Mouse (Mus musculus): ENCODE data around the gene Supt7l. TPM values are rescaled to one million over a fixed set of nuclear protein-coding genes. Genes with fewer than 3 reads are reported as not detected.

Supt7l gene
- polyA plus RNA-seq, 1 experiment from 2014 or later, result 18.0 TPM

GRCm38 (mm10) chr5:31480536-31480935, 47.1 kb downstream of the Supt7l start:
- peaks cover 77% of the 10 kb centered on the region for H3K36me3 ChIP-seq (ENCODE audit: control insufficient read depth, insufficient read depth, low read length)

GRCm38 (mm10) chr5:31470334-31470733, 57.3 kb downstream of the Supt7l start:
- no peak overlapping the region for H3K9ac ChIP-seq (replicated peaks; ENCODE audit: low read length)
- peaks cover 92% of the 10 kb centered on the region for H3K36me3 ChIP-seq (ENCODE audit: control insufficient read depth, insufficient read depth, low read length)
- DNase-seq (peak; percentile 60), ATAC-seq (ENCODE audit: low FRiP score, low TSS enrichment) (no peak)
- WGBS, result 83% methylated on average over 7 of the region's 7 CpGs
- no peaks in the 10 kb centered on the region for H3K27me3 ChIP-seq (ENCODE audit: control insufficient read depth, insufficient read depth, low read length)
- H3K27ac ChIP-seq (replicated peaks; ENCODE audit: low read depth, low read length), result no peak overlapping the region
- H3K4me3 ChIP-seq (replicated peaks; ENCODE audit: low read depth, low read length), result no peak overlapping the region
- H3K4me1 ChIP-seq (ENCODE audit: control insufficient read depth, insufficient read depth, low read length), result no peaks in the 10 kb centered on the region
- H3K9me3 ChIP-seq (ENCODE audit: control insufficient read depth, low read length), result no peaks in the 10 kb centered on the region
- no peak overlapping the region for H3K4me2 ChIP-seq (ENCODE audit: low read length)

More at GRCm38 (mm10) chr5:31480536-31480935, 47.1 kb downstream of the Supt7l start:
- no peak overlapping the region for H3K4me3 ChIP-seq (replicated peaks; ENCODE audit: low read depth, low read length)
- DNase-seq (no peak), ATAC-seq (ENCODE audit: low FRiP score, low TSS enrichment) (no peak)
- no peaks in the 10 kb centered on the region for H3K4me1 ChIP-seq (ENCODE audit: control insufficient read depth, insufficient read depth, low read length)
- no peaks in the 10 kb centered on the region for H3K9me3 ChIP-seq (ENCODE audit: control insufficient read depth, low read length)
- no peak overlapping the region for H3K4me2 ChIP-seq (ENCODE audit: low read length)
- H3K27ac ChIP-seq (replicated peaks; ENCODE audit: low read depth, low read length), result no peak overlapping the region
- H3K9ac ChIP-seq (replicated peaks; ENCODE audit: low read length), result no peak overlapping the region
- 94% methylated on average over 4 of the region's 4 CpGs for WGBS
- no peaks in the 10 kb centered on the region for H3K27me3 ChIP-seq (ENCODE audit: control insufficient read depth, insufficient read depth, low read length)

- no peak for DNase-seq
- Histone ChIP-seq H3K36me3 (ENCODE audit: control insufficient read depth, insufficient read depth, low read length) (peaks cover 92% of the 10 kb centered on the region), H3K4me1 (ENCODE audit: control insufficient read depth, insufficient read depth, low read length) (no peaks in the 10 kb centered on the region), H3K4me2 (ENCODE audit: low read length) (no peak overlapping the region), H3K9me3 (ENCODE audit: control insufficient read depth, low read length) (no peaks in the 10 kb centered on the region), H3K9ac (replicated peaks; ENCODE audit: low read length) (no peak overlapping the region), H3K4me3 (replicated peaks; ENCODE audit: low read depth, low read length) (no peak overlapping the region), H3K27ac (replicated peaks; ENCODE audit: low read depth, low read length) (no peak overlapping the region), H3K27me3 (ENCODE audit: control insufficient read depth, insufficient read depth, low read length) (no peaks in the 10 kb centered on the region)
- ATAC-seq (ENCODE audit: low FRiP score, low TSS enrichment), result no peak
- 90% methylated on average over 6 of the region's 6 CpGs for WGBS
Observed at GRCm38 (mm10) chr5:31469711-31470110, 57.9 kb downstream of the Supt7l start.

GRCm38 (mm10) chr5:31467798-31468197, 59.8 kb downstream of the Supt7l start:
- Histone ChIP-seq H3K4me2 (ENCODE audit: low read length) (no peak overlapping the region), H3K4me3 (replicated peaks; ENCODE audit: low read depth, low read length) (no peak overlapping the region), H3K9ac (replicated peaks; ENCODE audit: low read length) (no peak overlapping the region), H3K36me3 (ENCODE audit: control insufficient read depth, insufficient read depth, low read length) (peaks cover 73% of the 10 kb centered on the region), H3K9me3 (ENCODE audit: control insufficient read depth, low read length) (no peaks in the 10 kb centered on the region), H3K27ac (replicated peaks; ENCODE audit: low read depth, low read length) (no peak overlapping the region), H3K4me1 (ENCODE audit: control insufficient read depth, insufficient read depth, low read length) (no peaks in the 10 kb centered on the region), H3K27me3 (ENCODE audit: control insufficient read depth, insufficient read depth, low read length) (no peaks in the 10 kb centered on the region)
- WGBS, result 100% methylated on average over 3 of the region's 3 CpGs
- DNase-seq (no peak), ATAC-seq (ENCODE audit: low FRiP score, low TSS enrichment) (no peak)

Other genes with a start within 250 kb of the Supt7l start
- 26.7 and 28.1 TPM in 2 replicates for gene Ift172, start 236.7 kb downstream of the Supt7l start, polyA plus RNA-seq (2014; fragmentation: Nextera tagmentation; extraction: Ambion mirVana)
- 86.9 and 128 TPM in 2 replicates for gene Fndc4, start 231.7 kb downstream of the Supt7l start, polyA plus RNA-seq (2014; fragmentation: Nextera tagmentation; extraction: Ambion mirVana)
- gene Gckr, start 230.4 kb downstream of the Supt7l start, polyA plus RNA-seq (2014; fragmentation: Nextera tagmentation; extraction: Ambion mirVana), result 0.16 and 0.53 TPM in 2 replicates
- 87.8 and 113 TPM in 2 replicates for gene Zfp512, start 75.4 kb downstream of the Supt7l start, polyA plus RNA-seq (2014; fragmentation: Nextera tagmentation; extraction: Ambion mirVana)
- gene 4930548H24Rik, start 42.1 kb downstream of the Supt7l start, polyA plus RNA-seq (2014; fragmentation: Nextera tagmentation; extraction: Ambion mirVana), result 0.13 TPM in 1 of 2 replicates, not detected in the other
- 65.1 and 73.3 TPM in 2 replicates for gene Gpn1, start 33.1 kb downstream of the Supt7l start, polyA plus RNA-seq (2014; fragmentation: Nextera tagmentation; extraction: Ambion mirVana)
- 28.6 and 28.9 TPM in 2 replicates for gene Slc4a1ap, start 812 bp downstream of the Supt7l start, polyA plus RNA-seq (2014; fragmentation: Nextera tagmentation; extraction: Ambion mirVana)
- 179 and 211 TPM in 2 replicates for gene Mrpl33, start 69.1 kb upstream of the Supt7l start, polyA plus RNA-seq (2014; fragmentation: Nextera tagmentation; extraction: Ambion mirVana)
- gene Rbks, start 169.8 kb upstream of the Supt7l start, polyA plus RNA-seq (2014; fragmentation: Nextera tagmentation; extraction: Ambion mirVana), result 3.0 and 3.1 TPM in 2 replicates
- gene Babam2, start 169.9 kb upstream of the Supt7l start, polyA plus RNA-seq (2014; fragmentation: Nextera tagmentation; extraction: Ambion mirVana), result 33.5 and 35.7 TPM in 2 replicates